Mouse (Mus musculus) lung, embryonic 14.5 days (tissue): ENCODE measurements around the gene Btn2a2. TPM values are rescaled to one million over a fixed set of nuclear protein-coding genes. Genes with fewer than 3 reads are reported as not detected.
"Not testable (repeated sequence)": the region's sequence is repeated elsewhere in the genome, so short reads cannot be mapped to it uniquely, and the experiment has no call there.

Experiments
- ATAC-seq: fragments of 200-750 bp; cut with Nextera tagmentation; 2 replicates; pipeline ENCODE4 v1.8.0; 2017; ENCODE audit warnings: mild to moderate bottlenecking, moderate TSS enrichment, moderate library complexity; ENCODE audit not compliant: insufficient read depth
- DNase-seq: peaks from one replicate; pipeline ENCODE4 v3.0.0-alpha.2; 2015
- H3K27ac ChIP-seq: fragments of 300-500 bp; sonication (generic); 2 replicates; pipeline ENCODE4 v1.5.1; 2014; ENCODE audit warnings: low read depth, mild to moderate bottlenecking, moderate library complexity
- H3K27me3 ChIP-seq: fragments of 300-500 bp; sonication (generic); 2 replicates; pipeline ENCODE4 v1.6.1; 2014; ENCODE audit warnings: low read length, control low read depth; ENCODE audit not compliant: insufficient read depth
- H3K36me3 ChIP-seq: fragments of 300-500 bp; sonication (generic); 2 replicates; pipeline ENCODE4 v1.6.1; 2014; ENCODE audit warnings: control low read depth; ENCODE audit not compliant: insufficient read depth
- H3K4me1 ChIP-seq: fragments of 300-500 bp; sonication (generic); 2 replicates; pipeline ENCODE4 v1.6.1; 2014; ENCODE audit warnings: antibody characterized with exemption, control low read depth; ENCODE audit not compliant: insufficient read depth
- H3K4me2 ChIP-seq: fragments of 300-500 bp; sonication (generic); 2 replicates; pipeline ENCODE4 v1.6.1; 2014; ENCODE audit warnings: mild to moderate bottlenecking
- H3K4me3 ChIP-seq: fragments of 300-500 bp; sonication (generic); 2 replicates; pipeline ENCODE4 v1.5.1; 2014; ENCODE audit warnings: low read depth, low read length
- H3K9ac ChIP-seq: fragments of 300-500 bp; sonication (generic); 2 replicates; pipeline ENCODE4 v1.6.1; 2014
- H3K9me3 ChIP-seq: fragments of 300-500 bp; sonication (generic); 2 replicates; pipeline ENCODE4 v1.6.1; 2016; ENCODE audit warnings: low read depth, low read length, control low read depth
- CTCF ChIP-seq: IDR thresholded peaks from 2 replicates; pipeline ENCODE4 v1.5.1; 2016; ENCODE audit warnings: antibody characterized with exemption, low read depth
- WGBS: fragments of 180-500 bp; shearing (Covaris S2); extraction: QIAGEN DNeasy Blood & Tissue Kit; methylation state at CpG from one replicate; pipeline ENCODE4 v1.1.7; 2014; 5-methylcytosine and 5-hydroxymethylcytosine counted together
- polyA plus RNA-seq: library from polyadenylated mRNA; unstranded; fragments of >200 nt; fragmentation: Nextera tagmentation; extraction: Ambion mirVana; gene quantifications from 2 replicates; pipeline ENCODE4 v1.2.1, GENCODE M21; 2014

Gene Btn2a2
- 0.63 and 0.73 TPM in 2 replicates for polyA plus RNA-seq

DNA sequence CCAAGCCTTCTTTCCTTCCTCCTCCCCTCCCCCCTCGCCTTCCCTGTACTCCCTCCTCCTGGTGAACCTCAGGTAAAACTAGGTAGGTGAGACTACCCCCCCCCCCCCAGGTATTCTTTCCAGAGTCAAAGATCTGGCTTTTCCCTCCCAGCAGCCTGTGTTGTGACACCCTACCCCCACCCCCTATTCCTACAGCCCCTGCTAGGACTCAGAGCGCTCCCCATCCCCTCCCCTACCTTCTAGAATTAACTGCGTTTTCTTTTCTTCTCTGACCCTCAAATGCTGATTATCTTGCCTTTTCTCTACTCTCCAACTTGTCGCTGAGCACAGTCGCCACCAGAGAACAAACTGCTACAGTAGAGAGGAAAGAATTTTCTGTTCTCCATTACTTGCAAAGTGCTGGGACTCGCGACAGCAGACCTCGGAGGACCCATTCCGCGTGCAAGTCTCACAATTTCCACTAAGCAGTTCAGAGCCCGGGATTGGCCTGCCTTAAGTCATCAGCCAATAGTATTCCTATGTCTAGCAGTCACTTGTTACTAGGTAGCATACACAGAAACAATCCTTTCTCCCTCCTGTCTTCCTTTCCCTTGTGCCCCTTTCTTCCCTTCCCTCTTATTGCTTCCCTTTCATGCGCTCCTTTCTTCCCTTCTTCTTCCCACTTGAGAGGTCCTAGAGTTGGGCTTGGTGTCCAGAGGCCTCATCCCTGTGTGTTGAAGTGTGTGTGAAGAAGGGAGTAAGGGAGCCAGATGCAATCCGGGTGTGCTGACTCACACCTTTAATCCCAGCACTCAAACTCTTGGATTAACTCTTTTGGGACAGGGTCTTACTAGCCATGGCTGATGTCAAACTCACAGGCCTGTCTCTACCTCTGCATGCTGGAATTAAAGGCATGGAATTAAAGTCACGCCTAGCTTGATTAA is at the start of gene Btn2a2:
TSS of gene Btn2a2 (minus strand) at position 458 of the 923 bp plus-strand sequence.
- Histone ChIP-seq H3K27me3 (no peaks in the 10 kb centered on the region), H3K9ac (no peak within 1 kb of the TSS; the same call in 1 of the 2 replicates), H3K9me3 (no peaks in the 10 kb centered on the region), H3K27ac (no peak within 1 kb of the TSS), H3K4me1 (no peaks in the 10 kb centered on the region), H3K4me3 (peak within 1 kb of the TSS; percentile 27), H3K36me3 (no peaks in the 10 kb centered on the region), H3K4me2 (peak within 1 kb of the TSS; percentile 57)
- DNase-seq (peak; percentile 90), ATAC-seq (peak; percentile 98)
- TF ChIP-seq CTCF: no peak
- 2% methylated on average over 13 of the region's 14 CpGs for WGBS

DNA sequence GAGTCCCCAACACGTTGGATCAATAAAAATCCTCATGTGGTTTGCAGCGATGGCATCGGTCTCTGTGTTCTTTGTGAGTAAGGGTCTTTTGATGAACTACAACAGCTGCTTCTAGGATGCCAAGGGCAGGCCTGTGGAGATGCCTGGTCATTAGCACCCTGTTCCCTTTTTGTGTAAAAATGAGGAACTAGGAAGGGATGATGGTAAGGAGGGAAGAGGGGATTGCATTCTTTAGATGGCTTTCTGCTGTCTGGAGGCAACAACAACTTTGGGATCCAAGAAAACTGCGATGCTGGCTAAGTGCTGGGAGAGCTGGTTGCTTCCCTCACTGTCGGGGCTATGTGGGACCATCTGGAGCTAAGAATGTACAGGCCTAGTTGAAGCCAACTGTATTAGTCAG is 49.6 kb upstream of the Btn2a2 start:
- ATAC-seq: no peak
- no peak for DNase-seq
- Histone ChIP-seq H3K27ac (no peak overlapping the region), H3K36me3 (no peaks in the 10 kb centered on the region), H3K27me3 (no peaks in the 10 kb centered on the region), H3K4me3 (no peak overlapping the region), H3K9me3 (no peaks in the 10 kb centered on the region), H3K9ac (no peak overlapping the region), H3K4me1 (0 out of 2 replicates have a peak, but pooled peaks cover 3% of the 10 kb centered on the region), H3K4me2 (no peak overlapping the region)
- 76% methylated on average over 5 of the region's 5 CpGs for WGBS
- TF ChIP-seq CTCF: no peak

DNA sequence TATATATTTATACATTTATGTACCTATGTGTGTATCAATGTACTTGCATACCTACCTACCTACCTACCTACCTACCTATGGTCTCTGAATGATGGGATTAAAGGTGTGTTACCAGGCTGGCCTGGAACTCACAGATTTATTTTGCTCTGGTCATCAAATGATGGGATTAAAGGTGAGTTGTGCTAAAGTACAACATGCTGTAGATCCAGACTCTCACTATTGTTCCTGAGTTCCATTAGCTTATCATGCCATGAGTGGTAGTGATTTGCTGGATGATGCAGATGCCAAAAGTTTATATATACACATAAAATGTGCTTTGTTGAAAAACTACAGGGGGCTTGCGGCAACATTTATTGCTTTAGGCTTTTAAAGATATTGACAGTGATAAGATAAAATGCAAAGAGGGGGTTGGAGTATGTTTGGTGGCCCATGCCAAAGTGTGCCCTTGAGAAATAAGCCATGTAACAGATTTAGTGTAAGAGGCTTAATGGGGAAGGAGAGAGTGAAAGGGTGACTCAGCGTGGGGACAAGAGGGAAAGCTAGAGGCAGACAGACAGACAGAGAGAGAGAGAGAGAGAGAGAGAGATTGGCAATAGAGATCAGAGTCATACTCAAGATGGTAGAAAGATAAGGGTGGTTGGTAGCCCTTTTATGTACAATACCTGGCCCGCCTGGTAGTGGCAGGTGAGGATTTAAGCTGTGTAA is 48.5 kb upstream of the Btn2a2 start:
- H3K9me3 ChIP-seq: no peaks in the 10 kb centered on the region
- peak overlapping the region; percentile 53 for H3K4me3 ChIP-seq
- WGBS: 59% methylated on average over 3 of the region's 3 CpGs
- peaks cover 13% of the 10 kb centered on the region; the same call in 1 of the 2 replicates for H3K4me1 ChIP-seq
- peak overlapping the region; percentile 75 for H3K9ac ChIP-seq
- no peaks in the 10 kb centered on the region for H3K36me3 ChIP-seq
- DNase-seq (no peak), ATAC-seq (no peak)
- peak overlapping the region; percentile 99; the same call in 1 of the 2 replicates for H3K27ac ChIP-seq
- TF ChIP-seq CTCF: no peak
- H3K4me2 ChIP-seq: peak overlapping the region; percentile 63
- H3K27me3 ChIP-seq: no peaks in the 10 kb centered on the region

DNA sequence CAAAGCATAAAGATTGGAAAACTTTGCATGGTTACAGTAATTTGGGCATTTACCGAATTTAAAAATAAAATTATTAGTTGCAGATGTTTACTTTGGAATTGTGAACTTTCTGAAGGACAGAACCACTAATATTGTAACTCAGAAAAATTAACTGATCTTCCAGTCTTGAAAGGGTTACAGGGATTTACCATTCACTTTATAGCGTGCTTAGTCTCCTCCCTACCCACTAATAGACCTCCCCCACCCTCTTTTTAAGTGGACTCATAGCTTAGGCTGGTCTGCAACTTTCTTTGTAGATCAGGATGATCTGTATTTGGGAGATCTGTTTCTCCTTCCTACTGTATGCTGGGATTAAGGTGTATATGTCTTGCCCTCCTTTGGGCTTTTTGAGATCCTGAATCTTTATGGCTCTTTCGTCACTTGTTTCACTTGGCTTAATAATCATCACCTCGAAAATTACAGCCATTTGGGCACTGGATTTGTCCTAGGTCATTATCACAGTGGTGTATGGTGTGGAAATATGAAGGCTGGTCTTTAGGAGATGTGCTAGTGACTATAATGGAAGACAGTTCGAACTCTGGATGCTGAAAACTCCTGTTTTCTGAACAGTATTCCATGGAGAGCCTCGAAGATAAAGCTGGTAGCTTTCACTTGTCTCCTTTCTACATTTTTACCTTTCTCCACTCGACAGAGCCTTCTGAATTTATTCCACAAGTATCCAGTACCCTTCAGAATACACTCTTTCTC is 47.6 kb upstream of the Btn2a2 start:
- Histone ChIP-seq H3K27ac (peak overlapping the region; percentile 99), H3K4me1 (peaks cover 13% of the 10 kb centered on the region; the same call in 1 of the 2 replicates), H3K36me3 (no peaks in the 10 kb centered on the region), H3K9ac (peak overlapping the region; percentile 75), H3K4me2 (peak overlapping the region; percentile 63), H3K27me3 (no peaks in the 10 kb centered on the region), H3K4me3 (peak overlapping the region; percentile 53), H3K9me3 (no peaks in the 10 kb centered on the region)
- peak; percentile 64 for DNase-seq
- no peak for TF ChIP-seq CTCF
- ATAC-seq: no peak
- WGBS: 11% methylated on average over 7 of the region's 7 CpGs

DNA sequence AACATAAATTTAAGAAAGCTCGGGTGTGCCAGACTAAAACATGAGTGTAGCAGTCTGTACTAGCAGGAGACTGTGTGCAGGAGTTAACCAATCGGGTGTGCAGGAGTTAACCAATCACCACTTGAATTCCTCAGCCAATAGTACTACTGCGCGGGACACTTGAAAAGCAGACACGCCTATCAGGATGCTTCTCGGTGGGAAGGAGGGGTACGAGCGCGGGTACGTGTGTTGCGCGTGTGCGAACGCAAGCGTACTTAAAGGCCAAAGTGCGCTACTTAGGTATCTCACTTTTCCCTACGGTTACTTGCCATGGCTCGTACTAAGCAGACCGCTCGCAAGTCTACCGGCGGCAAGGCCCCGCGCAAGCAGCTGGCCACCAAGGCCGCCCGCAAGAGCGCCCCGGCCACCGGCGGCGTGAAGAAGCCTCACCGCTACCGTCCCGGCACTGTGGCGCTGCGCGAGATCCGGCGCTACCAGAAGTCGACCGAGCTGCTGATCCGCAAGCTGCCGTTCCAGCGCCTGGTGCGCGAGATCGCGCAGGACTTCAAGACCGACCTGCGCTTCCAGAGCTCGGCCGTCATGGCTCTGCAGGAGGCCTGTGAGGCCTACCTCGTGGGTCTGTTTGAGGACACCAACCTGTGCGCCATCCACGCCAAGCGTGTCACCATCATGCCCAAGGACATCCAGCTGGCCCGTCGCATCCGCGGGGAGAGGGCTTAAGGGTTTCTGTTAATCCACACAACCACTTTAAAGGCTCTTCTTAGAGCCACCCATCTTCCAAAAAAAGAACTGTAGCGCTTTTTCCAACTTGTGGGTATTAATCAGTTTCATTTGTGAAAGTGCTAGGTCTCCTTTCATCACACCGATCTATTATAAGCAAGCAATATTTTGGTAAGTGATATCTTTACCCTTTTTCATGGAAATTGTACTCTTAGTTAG is 46.7 kb upstream of the Btn2a2 start, which contains the start of gene Hist1h3g:
TSS of gene Hist1h3g (plus strand) at position 286 of the 939 bp plus-strand sequence.
- peak within 1 kb of the TSS; percentile 53 for H3K4me3 ChIP-seq
- H3K36me3 ChIP-seq, H3K27me3 ChIP-seq, H3K9me3 ChIP-seq: not testable (repeated sequence)
- H3K9ac ChIP-seq: peak within 1 kb of the TSS; percentile 75
- DNase-seq (peak; percentile 97), ATAC-seq (peak; percentile 90)
- H3K27ac ChIP-seq: peak within 1 kb of the TSS; percentile 99
- peak within 1 kb of the TSS; percentile 63 for H3K4me2 ChIP-seq
- peaks cover 13% of the 10 kb centered on the region; the same call in 1 of the 2 replicates for H3K4me1 ChIP-seq
- WGBS: under 1% methylated on average over 48 of the region's 62 CpGs
